28 mouse cellular contexts compared by ENCODE assay signal in the genomic region with DNA sequence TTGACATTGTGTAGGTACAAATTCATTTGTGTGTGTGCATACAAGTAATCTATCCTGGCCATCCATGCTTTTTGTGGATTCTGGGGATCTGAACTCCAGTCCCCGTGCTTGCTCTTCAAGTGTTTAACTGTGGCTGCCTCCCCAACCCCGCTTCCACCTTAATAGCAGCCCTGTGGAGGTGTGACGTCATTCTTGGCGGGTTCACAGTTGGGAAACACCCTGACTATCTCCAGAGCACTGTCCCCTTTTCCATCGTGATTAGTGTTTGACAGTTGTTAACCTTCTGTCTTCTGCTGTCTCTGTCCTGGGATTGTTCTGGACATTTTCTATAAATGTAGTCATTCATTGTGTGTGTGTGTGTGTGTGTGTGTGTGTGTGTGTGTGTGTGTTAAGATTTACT. TPM values are rescaled to one million over a fixed set of nuclear protein-coding genes. Genes with fewer than 3 reads are reported as not detected.
DNase-seq lines count a peak whose midpoint lies in the region; ATAC-seq and TF ChIP-seq lines count a peak whose summit lies in the region.
"Had no signal": no experiment of that assay in that cellular context is flagged by ENCODE, and none has a peak within 500 bp of the region (broad histone marks: within the 10 kb centered on the region; RNA-seq: fewer than 3 reads in every experiment).

No protein-coding gene starts in this region.

- DNase-seq in neural tube, embryonic 11.5 days (ENCODE audit: low spot score), result no peak
- no peak for DNase-seq in neural tube, embryonic 10.5 days (ENCODE audit: extremely low spot score, low spot score)
- DNase-seq in liver, embryonic 11.5 days (ENCODE audit: low spot score), result no peak
- no peak for DNase-seq in liver, postnatal 0 days
- DNase-seq in urinary bladder, postnatal 4 days (ENCODE audit: low spot score in 2 of 2), result no peak
- no peak for DNase-seq in right cerebral cortex, adult 18-20 months
- no peak for DNase-seq in urinary bladder, postnatal 14 days (ENCODE audit: low spot score)
- DNase-seq: cerebellum, adult 11 months; cerebellum, adult 9-10 months; cerebellum, postnatal 36 days; gastrocnemius, postnatal 25 days; heart, adult 18-20 months; heart, postnatal 4 days; kidney, adult 18-20 months; kidney, postnatal 25 days; lung, postnatal 36 days; right cerebral cortex, postnatal 4 days; thymus, adult 2 months had no signal

- H3K9me3 ChIP-seq in neural tube, embryonic 11.5 days (ENCODE audit: control insufficient read depth, low read length), result no peaks in the 10 kb centered on the region
- no peaks in the 10 kb centered on the region for H3K9me3 ChIP-seq in liver, embryonic 11.5 days (ENCODE audit: control insufficient read depth, low read length)
- H3K9me3 ChIP-seq in liver, postnatal 0 days (ENCODE audit: low read length), result no peaks in the 10 kb centered on the region
- H3K9me3 ChIP-seq: embryonic facial prominence, embryonic 13.5 days; forebrain, embryonic 10.5 days; forebrain, embryonic 15.5 days; hindbrain, embryonic 13.5 days; kidney, embryonic 15.5 days; megakaryocyte, embryonic 14.5 days; midbrain, embryonic 13.5 days had no signal

- no peak for TF ChIP-seq CTCF in liver, postnatal 0 days (IDR thresholded peaks at IDR 0.05; ENCODE audit: low read depth)

- no peak overlapping the region for H3K9ac ChIP-seq in neural tube, embryonic 11.5 days (ENCODE audit: low read length)
- H3K9ac ChIP-seq in liver, embryonic 11.5 days (ENCODE audit: low read depth, low read length), result no peak overlapping the region
- H3K9ac ChIP-seq in liver, postnatal 0 days (replicated peaks), result no peak overlapping the region
- H3K9ac ChIP-seq: embryonic facial prominence, embryonic 13.5 days; forebrain, embryonic 15.5 days; hindbrain, embryonic 13.5 days; kidney, embryonic 15.5 days; midbrain, embryonic 13.5 days had no signal

- no peaks in the 10 kb centered on the region for H3K4me1 ChIP-seq in neural tube, embryonic 11.5 days (ENCODE audit: control insufficient read depth, insufficient read depth, low read length)
- H3K4me1 ChIP-seq in liver, embryonic 11.5 days (replicated peaks; ENCODE audit: control insufficient read depth, insufficient read depth, low read length), result no peaks in the 10 kb centered on the region
- no peaks in the 10 kb centered on the region for H3K4me1 ChIP-seq in liver, postnatal 0 days (ENCODE audit: insufficient read depth)
- H3K4me1 ChIP-seq: embryonic facial prominence, embryonic 13.5 days; forebrain, embryonic 10.5 days; forebrain, embryonic 15.5 days; kidney, embryonic 15.5 days; midbrain, embryonic 13.5 days had no signal

- H3K27me3 ChIP-seq in neural tube, embryonic 11.5 days (ENCODE audit: control insufficient read depth, insufficient read depth, low read length), result no peaks in the 10 kb centered on the region
- no peaks in the 10 kb centered on the region for H3K27me3 ChIP-seq in liver, embryonic 11.5 days (replicated peaks; ENCODE audit: control insufficient read depth, insufficient read depth, low read length)
- no peaks in the 10 kb centered on the region for H3K27me3 ChIP-seq in liver, postnatal 0 days (ENCODE audit: insufficient read depth, low read length)
- H3K27me3 ChIP-seq: embryonic facial prominence, embryonic 13.5 days; forebrain, embryonic 15.5 days; hindbrain, embryonic 13.5 days; kidney, embryonic 15.5 days; megakaryocyte, embryonic 14.5 days; midbrain, embryonic 13.5 days had no signal

- no peak overlapping the region for H3K27ac ChIP-seq in neural tube, embryonic 11.5 days (ENCODE audit: low read depth, low read length)
- no peak overlapping the region for H3K27ac ChIP-seq in liver, embryonic 11.5 days (ENCODE audit: low read depth, low read length)
- no peak overlapping the region for H3K27ac ChIP-seq in liver, postnatal 0 days (ENCODE audit: low read depth)
- H3K27ac ChIP-seq: embryonic facial prominence, embryonic 13.5 days; forebrain, embryonic 10.5 days; forebrain, embryonic 15.5 days; hindbrain, embryonic 13.5 days; kidney, embryonic 15.5 days; midbrain, embryonic 13.5 days; stomach, postnatal 0 days had no signal

- no peak overlapping the region for H3K4me3 ChIP-seq in neural tube, embryonic 11.5 days (ENCODE audit: low read depth, low read length)
- no peak overlapping the region for H3K4me3 ChIP-seq in liver, embryonic 11.5 days (ENCODE audit: low read depth, low read length)
- H3K4me3 ChIP-seq in liver, postnatal 0 days (ENCODE audit: low read depth, low read length), result no peak overlapping the region
- H3K4me3 ChIP-seq: embryonic facial prominence, embryonic 13.5 days; forebrain, embryonic 10.5 days; forebrain, embryonic 15.5 days; hindbrain, embryonic 13.5 days; kidney, embryonic 15.5 days; megakaryocyte, embryonic 14.5 days; midbrain, embryonic 13.5 days had no signal

- TF ChIP-seq EP300 in liver, postnatal 0 days (IDR thresholded peaks at IDR 0.05; ENCODE audit: low read depth), result no peak

- ATAC-seq in neural tube, embryonic 11.5 days (ENCODE audit: insufficient read depth, low FRiP score, low TSS enrichment), result peak; percentile 2; the same call in 1 of the 2 replicates
- ATAC-seq in liver, embryonic 11.5 days (replicated peaks; ENCODE audit: low FRiP score), result peak; percentile 63
- peak; percentile 63; the same call in 1 of the 2 replicates for ATAC-seq in liver, postnatal 0 days
- ATAC-seq: CD4-positive, CD25-positive, alpha-beta regulatory T cell, adult 4 months; forebrain, embryonic 15.5 days; midbrain, embryonic 13.5 days had no signal

- 0 out of 2 replicates have a peak, but pooled peaks cover 4% of the 10 kb centered on the region for H3K36me3 ChIP-seq in neural tube, embryonic 11.5 days (ENCODE audit: control insufficient read depth, insufficient read depth, low read length)
- H3K36me3 ChIP-seq in liver, embryonic 11.5 days (ENCODE audit: control insufficient read depth, insufficient read depth, low read length), result peaks cover 25% of the 10 kb centered on the region; the same call in 1 of the 2 replicates
- peaks cover 55% of the 10 kb centered on the region for H3K36me3 ChIP-seq in liver, postnatal 0 days (replicated peaks; ENCODE audit: insufficient read depth, low read length)

- WGBS in neural tube, embryonic 11.5 days, result 88% methylated on average over 5 of the region's 5 CpGs
- WGBS in liver, embryonic 11.5 days, result 71% methylated on average over 5 of the region's 5 CpGs
- 50% methylated on average over 5 of the region's 5 CpGs for whole genome bisulfite sequencing in liver, postnatal 0 days (ENCODE audit: insufficient replicate concordance)

- H3K4me2 ChIP-seq in neural tube, embryonic 11.5 days (ENCODE audit: low read depth), result no peak overlapping the region
- no peak overlapping the region for H3K4me2 ChIP-seq in liver, embryonic 11.5 days
- H3K4me2 ChIP-seq in liver, postnatal 0 days (ENCODE audit: low read depth, low read length), result no peak overlapping the region
- H3K4me2 ChIP-seq: embryonic facial prominence, embryonic 13.5 days; forebrain, embryonic 15.5 days; heart, embryonic 11.5 days; hindbrain, embryonic 13.5 days; kidney, embryonic 15.5 days; midbrain, embryonic 13.5 days had no signal

RNA-seq across cellular contexts. Expression of a gene that starts 24.1 kb away (rescaled TPM):
- polyA plus RNA-seq in neural tube, embryonic 11.5 days (2014; fragmentation: Nextera tagmentation; extraction: Ambion mirVana), result 50.2 and 52.8 TPM in 2 replicates
- polyA plus RNA-seq in liver, embryonic 11.5 days (2014; fragmentation: Nextera tagmentation; extraction: Ambion mirVana), result 35.7 and 37.3 TPM in 2 replicates
- 13.6 and 15.3 TPM in 2 replicates for polyA plus RNA-seq in liver, postnatal 0 days (2015; fragmentation: Nextera tagmentation; extraction: Ambion mirVana)

Comparison
In these comparisons a context has a peak if more than half of its experiments do, and no peak if none do; other contexts are left out.
1. ATAC-seq: peak in every context shown above with its lines; median percentile 63 in liver, embryonic 11.5 days; 63 in liver, postnatal 0 days; 2 in neural tube, embryonic 11.5 days.